20 mouse cellular contexts compared by ENCODE assay signal in genomic region chr11:26802249-26802941, GRCm38 (mm10).
"Had no signal": no experiment of that assay in that cellular context is flagged by ENCODE, and none has a peak within 500 bp of the region (broad histone marks: within the 10 kb centered on the region; RNA-seq: fewer than 3 reads in every experiment).

No protein-coding gene starts in this region.

- H3K27me3 ChIP-seq: limb, embryonic 12.5 days; limb, embryonic 15.5 days; midbrain, embryonic 12.5 days; midbrain, embryonic 15.5 days; neural tube, embryonic 12.5 days; neural tube, embryonic 15.5 days; stomach, embryonic 15.5 days had no signal

- H3K4me1 ChIP-seq: limb, embryonic 12.5 days; limb, embryonic 15.5 days; stomach, embryonic 15.5 days had no signal

- ATAC-seq: liver, postnatal 0 days; lung, postnatal 0 days; midbrain, embryonic 15.5 days had no signal

- H3K4me3 ChIP-seq: limb, embryonic 12.5 days; limb, embryonic 15.5 days; midbrain, embryonic 12.5 days; midbrain, embryonic 15.5 days; neural tube, embryonic 12.5 days; neural tube, embryonic 15.5 days; stomach, embryonic 15.5 days had no signal

- H3K4me2 ChIP-seq: limb, embryonic 12.5 days; limb, embryonic 15.5 days; liver, embryonic 11.5 days; lung, embryonic 14.5 days; midbrain, embryonic 12.5 days; midbrain, embryonic 15.5 days; neural tube, embryonic 12.5 days; neural tube, embryonic 15.5 days; stomach, embryonic 15.5 days had no signal

- H3K27ac ChIP-seq: kidney, postnatal 0 days; limb, embryonic 12.5 days; limb, embryonic 15.5 days; liver, embryonic 14.5 days; macrophage; midbrain, embryonic 12.5 days; midbrain, embryonic 15.5 days; neural tube, embryonic 12.5 days; neural tube, embryonic 15.5 days; stomach, embryonic 15.5 days had no signal

- DNase-seq: kidney, postnatal 25 days; left cerebral cortex, postnatal 4 days; liver, postnatal 0 days; lung, embryonic 14.5 days; right cerebral cortex, adult 18-20 months; right cerebral cortex, postnatal 14 days; right cerebral cortex, postnatal 4 days; thymus, postnatal 25 days had no signal

- H3K9me3 ChIP-seq: limb, embryonic 12.5 days; limb, embryonic 15.5 days; midbrain, embryonic 12.5 days; midbrain, embryonic 15.5 days; neural tube, embryonic 12.5 days; neural tube, embryonic 15.5 days; stomach, embryonic 15.5 days had no signal

- H3K9ac ChIP-seq: limb, embryonic 12.5 days; limb, embryonic 15.5 days; liver, embryonic 14.5 days; liver, postnatal 0 days; lung, embryonic 14.5 days; midbrain, embryonic 12.5 days; midbrain, embryonic 15.5 days; neural tube, embryonic 12.5 days; neural tube, embryonic 15.5 days; stomach, embryonic 15.5 days had no signal

- H3K36me3 ChIP-seq: limb, embryonic 12.5 days; limb, embryonic 15.5 days; midbrain, embryonic 12.5 days; midbrain, embryonic 15.5 days; neural tube, embryonic 12.5 days; neural tube, embryonic 15.5 days; stomach, embryonic 15.5 days had no signal
